Mouse (Mus musculus): ENCODE measurements around the gene Trim45. TPM values are rescaled to one million over a fixed set of nuclear protein-coding genes. Genes with fewer than 3 reads are reported as not detected.

Trim45 gene
- polyA plus RNA-seq, 1 experiment from 2014 or later = 7.6 TPM

Other genes starting within 250 kb of the Trim45 start
- gene Man1a2, start 236.7 kb upstream of the Trim45 start, polyA plus RNA-seq (2015; fragmentation: Nextera tagmentation; extraction: Ambion mirVana) = 20.8 and 24.0 TPM in 2 replicates
- gene Vtcn1, start 96.7 kb upstream of the Trim45 start, polyA plus RNA-seq (2015; fragmentation: Nextera tagmentation; extraction: Ambion mirVana) = not detected in 2 replicates
- gene Ttf2, start 47.5 kb downstream of the Trim45 start, polyA plus RNA-seq (2015; fragmentation: Nextera tagmentation; extraction: Ambion mirVana) = 3.6 and 4.8 TPM in 2 replicates
- gene Cd101, start 107.4 kb downstream of the Trim45 start, polyA plus RNA-seq (2015; fragmentation: Nextera tagmentation; extraction: Ambion mirVana) = 0.06 and 0.08 TPM in 2 replicates
- 2.8 and 3.1 TPM in 2 replicates for gene Ptgfrn, start 188.1 kb downstream of the Trim45 start, polyA plus RNA-seq (2015; fragmentation: Nextera tagmentation; extraction: Ambion mirVana)